Mouse (Mus musculus) CH12.LX (cell line): ENCODE results near the gene N4bp2l1. TPM values are rescaled to one million over a fixed set of nuclear protein-coding genes. Genes with fewer than 3 reads are reported as not detected.

Experiments used
- DNase-seq: peaks from one replicate; pipeline ENCODE4 v3.0.0-alpha.2; 2013; ENCODE audit errors: extremely low read depth
- H3K27ac ChIP-seq: 2 replicates; pipeline ENCODE4 v1.5.1; 2012; ENCODE audit warnings: low read depth, mild to moderate bottlenecking, control low read depth, moderate library complexity; ENCODE audit not compliant: insufficient read depth
- H3K27me3 ChIP-seq: replicated peaks from 2 replicates; pipeline ENCODE3; 2012; ENCODE audit warnings: inconsistent platforms
- H3K36me3 ChIP-seq, 2 experiments: replicated peaks in 1 of 2; 2 replicates each; pipeline versions ENCODE3 to v1.6.1; 2012; ENCODE audit warnings: inconsistent platforms in 1 of 2, low read length in 1 of 2, mild to moderate bottlenecking in 1 of 2, mixed read lengths in 1 of 2, moderate library complexity in 1 of 2; ENCODE audit not compliant: control insufficient read depth in 1 of 2, insufficient read depth in 1 of 2
- H3K4me1 ChIP-seq, 2 experiments: 2 replicates each; pipeline ENCODE4 v1.6.1; 2012; ENCODE audit warnings: inconsistent platforms in 1 of 2, moderate library complexity in 1 of 2; ENCODE audit not compliant: insufficient read depth in 2 of 2, control insufficient read depth in 1 of 2
- H3K4me2 ChIP-seq: 2 replicates; pipeline ENCODE4 v1.6.1; 2012; ENCODE audit warnings: low read depth, mild to moderate bottlenecking, control low read depth; ENCODE audit not compliant: poor library complexity, insufficient read depth, severe bottlenecking
- H3K4me3 ChIP-seq, 3 experiments: fragments of 150-350 bp in 1 of 3; sonication (generic) in 1 of 3; replicated peaks in 1 of 3; 2 replicates each; pipeline versions ENCODE3 to v1.5.1; 2011 to 2012; ENCODE audit warnings: low read depth in 2 of 3, low read length in 2 of 3, mild to moderate bottlenecking in 2 of 3, moderate library complexity in 2 of 3, control low read depth in 1 of 3, improper control_type of control experiment in 1 of 3, inconsistent platforms in 1 of 3, mixed read lengths in 1 of 3; ENCODE audit not compliant: poor library complexity in 1 of 3
- H3K79me2 ChIP-seq: replicated peaks from 2 replicates; pipeline ENCODE4 v1.6.1; 2012; ENCODE audit warnings: mild to moderate bottlenecking, moderate library complexity; ENCODE audit not compliant: control insufficient read depth, poor library complexity, insufficient read depth, severe bottlenecking; ENCODE audit errors: extremely low read depth
- H3K9ac ChIP-seq: 2 replicates; pipeline ENCODE4 v1.6.1; 2012; ENCODE audit warnings: low read depth, mild to moderate bottlenecking, control low read depth, moderate library complexity; ENCODE audit not compliant: insufficient read depth
- H3K9me3 ChIP-seq: replicated peaks from 2 replicates; pipeline ENCODE3; 2012; ENCODE audit warnings: low read length, inconsistent platforms, mixed read lengths
- BHLHE40 ChIP-seq: IDR thresholded peaks from 2 replicates; pipeline ENCODE4 v1.6.1; 2011; ENCODE audit warnings: mild to moderate bottlenecking, low read depth, low read length, improper control_type of control experiment
- CHD1 ChIP-seq: IDR thresholded peaks from 2 replicates; pipeline ENCODE4 v1.6.1; 2012; ENCODE audit warnings: low read depth, low read length, improper control_type of control experiment, inconsistent platforms
- CHD2 ChIP-seq: IDR thresholded peaks from 2 replicates; pipeline ENCODE4 v1.6.1; 2011; ENCODE audit warnings: low read length, improper control_type of control experiment
- E2F4 ChIP-seq: IDR thresholded peaks from 2 replicates; pipeline ENCODE4 v1.6.1; 2011; ENCODE audit warnings: low read depth, low read length, improper control_type of control experiment; ENCODE audit not compliant: insufficient replicate concordance
- ELF1 ChIP-seq: IDR thresholded peaks from 2 replicates; pipeline ENCODE4 v1.6.1; 2014; ENCODE audit warnings: low read depth, mild to moderate bottlenecking, inconsistent platforms, low read length, improper control_type of control experiment
- HCFC1 ChIP-seq: IDR thresholded peaks from 2 replicates; pipeline ENCODE4 v1.6.1; 2012; ENCODE audit warnings: low read depth, mild to moderate bottlenecking, inconsistent platforms, low read length, improper control_type of control experiment
- IRF4 ChIP-seq: IDR thresholded peaks from 2 replicates; pipeline ENCODE4 v1.6.1; 2014; ENCODE audit warnings: low read depth, mild to moderate bottlenecking, inconsistent platforms, low read length, improper control_type of control experiment
- JUN ChIP-seq: IDR thresholded peaks from 2 replicates; pipeline ENCODE4 v1.6.1; 2011; ENCODE audit warnings: low read depth, mild to moderate bottlenecking, low read length, improper control_type of control experiment, moderate library complexity; ENCODE audit not compliant: insufficient read depth
- JUND ChIP-seq: conservative IDR thresholded peaks from 2 replicates; pipeline ENCODE4 v1.6.1; 2011; ENCODE audit warnings: low read depth, low read length, improper control_type of control experiment
- MAFK ChIP-seq: IDR thresholded peaks from 2 replicates; pipeline ENCODE4 v1.6.1; 2011; ENCODE audit warnings: low read length, improper control_type of control experiment; ENCODE audit not compliant: insufficient replicate concordance
- MAX ChIP-seq: IDR thresholded peaks from 2 replicates; pipeline ENCODE4 v1.6.1; 2011; ENCODE audit warnings: low read length, improper control_type of control experiment
- MAZ ChIP-seq: IDR thresholded peaks from 2 replicates; pipeline ENCODE4 v1.6.1; 2012; ENCODE audit warnings: low read depth, mild to moderate bottlenecking, inconsistent platforms, low read length, improper control_type of control experiment, moderate library complexity
- MEF2A ChIP-seq: IDR thresholded peaks from 2 replicates; pipeline ENCODE4 v1.6.1; 2014; ENCODE audit warnings: low read depth, mild to moderate bottlenecking, inconsistent platforms, low read length, improper control_type of control experiment, borderline replicate concordance
- POLR2A ChIP-seq: IDR thresholded peaks from 2 replicates; pipeline ENCODE4 v1.6.1; 2011; ENCODE audit warnings: low read depth, mild to moderate bottlenecking, improper control_type of control experiment, low read length
- POLR2AphosphoS2 ChIP-seq: IDR thresholded peaks from 2 replicates; pipeline ENCODE4 v1.6.1; 2011; ENCODE audit warnings: low read depth, low read length, improper control_type of control experiment
- RCOR1 ChIP-seq: conservative IDR thresholded peaks from 2 replicates; pipeline ENCODE4 v1.6.1; 2012; ENCODE audit warnings: low read depth, mild to moderate bottlenecking, inconsistent platforms, low read length, improper control_type of control experiment
- SIN3A ChIP-seq: IDR thresholded peaks from 2 replicates; pipeline ENCODE4 v1.6.1; 2012; ENCODE audit warnings: low read length, improper control_type of control experiment, inconsistent platforms
- SMC3 ChIP-seq: IDR thresholded peaks from 2 replicates; pipeline ENCODE4 v1.6.1; 2011; ENCODE audit warnings: low read depth, low read length, improper control_type of control experiment
- UBTF ChIP-seq: IDR thresholded peaks from 2 replicates; pipeline ENCODE4 v1.6.1; 2012; ENCODE audit warnings: low read depth, mild to moderate bottlenecking, inconsistent platforms, low read length, improper control_type of control experiment, moderate library complexity
- ZC3H11A ChIP-seq: IDR thresholded peaks from 2 replicates; pipeline ENCODE4 v1.6.1; 2012; ENCODE audit warnings: low read depth, mild to moderate bottlenecking, inconsistent platforms, low read length, improper control_type of control experiment
- ZKSCAN1 ChIP-seq: IDR thresholded peaks from 2 replicates; pipeline ENCODE4 v1.6.1; 2012; ENCODE audit warnings: low read depth, inconsistent platforms, low read length, improper control_type of control experiment, borderline replicate concordance
- ZNF384 ChIP-seq: IDR thresholded peaks from 2 replicates; pipeline ENCODE4 v1.6.1; 2012; ENCODE audit warnings: low read depth, low read length, improper control_type of control experiment, inconsistent platforms
- dilution Hi-C: fragments of 300-500 bp; cut with MboI; formaldehyde crosslinking; loops from 2 replicates; pipeline ENCODE4 v1.14.3; 2020; ENCODE audit warnings: low sequenced_read_pairs; ENCODE audit not compliant: extremely low pct_unique_long_range_greater_than_20kb, extremely low pct_ligation_motif_present
- in situ Hi-C: fragments of 300-500 bp; cut with MboI; formaldehyde crosslinking; loops from 3 replicates; pipeline ENCODE4 v1.14.3; 2019; ENCODE audit warnings: low sequenced_read_pairs, low pct_ligation_motif_present, low pct_unique_long_range_greater_than_20kb, mixed read lengths
- polyA plus RNA-seq: library from polyadenylated mRNA; unstranded; fragments of >175 nt; gene quantifications from 2 replicates; pipeline ENCODE4 v1.2.1, GENCODE M21; 2012; ENCODE audit warnings: low read depth; ENCODE audit not compliant: insufficient read length
- total RNA-seq, 2 experiments: library from RNA; depleted of rRNA; stranded (reverse); fragments of 300-350 nt in 1 of 2; fragments of >200 nt in 1 of 2; gene quantifications; 2 replicates each; pipeline ENCODE4 v1.2.3; 2012 to 2014

The N4bp2l1 gene
- total and polyA plus RNA-seq, 3 experiments, result 9.5 to 18.6 (median 10.2) TPM

DNA sequence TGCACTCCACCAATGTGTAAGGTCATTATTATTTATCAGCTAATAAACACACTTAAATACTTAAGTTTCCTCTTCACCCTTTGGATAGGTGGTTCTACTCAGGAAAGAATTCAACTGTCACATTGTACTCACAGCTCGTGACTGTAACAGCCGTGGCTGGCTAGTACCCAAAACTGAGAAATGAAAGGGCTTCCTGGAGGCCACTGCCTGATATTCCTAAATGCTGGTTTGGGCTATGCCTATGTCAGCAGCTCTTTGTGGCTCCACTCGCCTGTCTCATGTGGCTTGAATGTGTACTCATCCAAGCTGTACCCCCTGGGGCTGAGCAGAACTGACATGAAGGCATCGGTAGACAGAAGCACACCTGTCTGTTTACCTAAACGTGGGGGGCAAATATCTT lies 22.1 kb downstream of the N4bp2l1 start:
- Histone ChIP-seq H3K79me2 (no peaks in the 10 kb centered on the region), H3K4me1 (no peaks in the 10 kb centered on the region), H3K9me3 (no peaks in the 10 kb centered on the region), H3K36me3 (peaks cover 27 to 61% of the 10 kb centered on the region in 2 experiments), H3K9ac (no peak overlapping the region), H3K27me3 (no peaks in the 10 kb centered on the region), H3K4me2 (no peak overlapping the region), H3K4me3 (no peak overlapping the region), H3K27ac (no peak overlapping the region)
- dilution Hi-C loops, result no loop called here
- in situ Hi-C loops, result no loop called here
- TF ChIP-seq IRF4 (no peak), E2F4 (no peak), ZKSCAN1 (no peak), POLR2AphosphoS2 (no peak), SIN3A (no peak), HCFC1 (no peak), MAX (no peak), BHLHE40 (no peak), RCOR1 (no peak), UBTF (no peak), MEF2A (no peak), MAFK (no peak)
- DNase-seq, result no peak

DNA sequence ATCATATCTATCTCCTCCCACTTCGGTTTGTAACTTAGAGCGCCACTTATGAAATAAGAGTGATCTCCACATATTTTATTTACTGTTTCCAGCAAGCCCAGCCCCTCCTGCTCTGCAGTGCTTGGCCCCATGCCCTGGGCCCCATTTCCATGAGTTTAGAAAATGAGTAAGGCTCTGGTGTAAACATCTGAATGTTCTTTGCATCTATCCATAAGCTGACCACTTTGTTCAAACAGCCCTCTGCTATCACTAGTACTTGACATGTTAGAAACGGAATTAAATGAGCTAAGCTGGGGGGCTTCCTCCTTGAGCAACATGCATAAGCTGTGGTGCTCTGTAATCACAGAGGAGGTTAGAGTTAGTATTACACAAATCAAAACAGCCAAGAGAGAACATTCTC lies 22.6 kb downstream of the N4bp2l1 start:
- in situ Hi-C loops (no loop called here), dilution Hi-C loops (no loop called here)
- no peak overlapping the region for H3K4me3 ChIP-seq
- H3K4me2 ChIP-seq, result no peak overlapping the region
- H3K9ac ChIP-seq, result no peak overlapping the region
- TF ChIP-seq JUN (no peak), JUND (no peak), ZNF384 (no peak), MAFK (no peak), MAZ (no peak), BHLHE40 (no peak), CHD1 (no peak), CHD2 (no peak), ZC3H11A (no peak), SMC3 (no peak), IRF4 (no peak), POLR2A (no peak), ELF1 (no peak)
- H3K4me1 ChIP-seq, result no peaks in the 10 kb centered on the region
- H3K27me3 ChIP-seq, result no peaks in the 10 kb centered on the region
- DNase-seq, result no peak
- H3K27ac ChIP-seq, result no peak overlapping the region
- H3K36me3 ChIP-seq, result peaks cover 31 to 66% of the 10 kb centered on the region in 2 experiments
- no peaks in the 10 kb centered on the region for H3K9me3 ChIP-seq
- H3K79me2 ChIP-seq, result no peaks in the 10 kb centered on the region
